Mouse (Mus musculus) bone marrow, adult 2 months (tissue): ENCODE measurements around the gene Kank1. TPM values are rescaled to one million over a fixed set of nuclear protein-coding genes. Genes with fewer than 3 reads are reported as not detected.
"Not testable (repeated sequence)": the region's sequence is repeated elsewhere in the genome, so short reads cannot be mapped to it uniquely, and the experiment has no call there.

Experiments used
- H3K27ac ChIP-seq: fragments of 200-500 bp; 2 replicates; pipeline ENCODE4 v1.5.1; 2012; ENCODE audit warnings: low read depth, mild to moderate bottlenecking, control low read depth, inconsistent platforms, low read length; ENCODE audit not compliant: control insufficient read depth, poor library complexity, insufficient read depth
- H3K4me1 ChIP-seq: fragments of 200-500 bp; 2 replicates; pipeline ENCODE4 v1.6.1; 2011; ENCODE audit warnings: low read length; ENCODE audit not compliant: control insufficient read depth, insufficient read depth
- H3K4me3 ChIP-seq: fragments of 200-500 bp; replicated peaks from 2 replicates; pipeline ENCODE3; 2011; ENCODE audit warnings: mild to moderate bottlenecking, low read depth, low read length, control low read depth; ENCODE audit not compliant: control insufficient read depth
- CTCF ChIP-seq: fragments of 200-500 bp; IDR thresholded peaks from 2 replicates; pipeline ENCODE4 v1.5.1; 2011; ENCODE audit warnings: low read length, control low read depth; ENCODE audit not compliant: control insufficient read depth, insufficient read depth
- POLR2A ChIP-seq: fragments of 200-500 bp; IDR thresholded peaks from 2 replicates; pipeline ENCODE4 v1.6.1; 2011; ENCODE audit warnings: low read depth, mild to moderate bottlenecking, control low read depth, low read length, borderline replicate concordance; ENCODE audit not compliant: control insufficient read depth
- WGBS: fragments of 180-500 bp; shearing (Covaris S2); methylation state at CpG from one replicate; pipeline ENCODE4 v1.1.7; 2018; 5-methylcytosine and 5-hydroxymethylcytosine counted together
- polyA plus RNA-seq: library from polyadenylated mRNA; stranded (reverse); fragments of >200 nt; gene quantifications from 2 replicates; pipeline ENCODE4 v1.2.4, GENCODE M21; 2011; ENCODE audit warnings: low replicate concordance; ENCODE audit not compliant: missing spikeins, insufficient read depth, insufficient read length

The Kank1 gene
- polyA plus RNA-seq, 1 experiment, result 6.8 TPM

GRCm38 (mm10) chr19:25461553-25462320, 225.0 kb downstream of the Kank1 start:
- Histone ChIP-seq H3K4me1 (no peaks in the 10 kb centered on the region), H3K4me3 (no peak overlapping the region), H3K27ac (no peak overlapping the region)
- 84% methylated on average over 20 of the region's 20 CpGs for WGBS
- TF ChIP-seq POLR2A (no peak), CTCF (no peak)

DNA sequence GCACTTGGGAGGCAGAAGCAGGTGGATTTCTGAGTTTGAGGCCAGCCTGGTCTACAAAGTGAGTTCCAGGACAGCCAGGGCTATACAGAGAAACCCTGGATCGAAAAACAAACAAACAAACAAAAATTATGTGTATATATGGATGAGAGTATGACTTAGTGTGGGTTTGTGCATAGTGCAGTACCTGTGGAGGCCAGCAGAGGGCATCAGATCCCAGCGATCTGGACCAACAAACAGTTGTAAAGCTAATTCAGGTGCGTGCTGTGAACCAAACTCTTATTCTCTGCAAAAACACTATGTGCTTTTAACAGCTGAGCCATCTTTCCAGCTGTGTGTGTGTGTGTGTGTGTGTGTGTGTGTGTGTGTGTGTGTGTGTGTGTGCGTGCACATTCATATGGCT, 239.0 kb downstream of the Kank1 start:
- H3K4me3 ChIP-seq, H3K4me1 ChIP-seq, H3K27ac ChIP-seq: not testable (repeated sequence)
- TF ChIP-seq CTCF, result peak; percentile 65
- 55% methylated on average over 4 of the region's 4 CpGs for whole genome bisulfite sequencing

DNA sequence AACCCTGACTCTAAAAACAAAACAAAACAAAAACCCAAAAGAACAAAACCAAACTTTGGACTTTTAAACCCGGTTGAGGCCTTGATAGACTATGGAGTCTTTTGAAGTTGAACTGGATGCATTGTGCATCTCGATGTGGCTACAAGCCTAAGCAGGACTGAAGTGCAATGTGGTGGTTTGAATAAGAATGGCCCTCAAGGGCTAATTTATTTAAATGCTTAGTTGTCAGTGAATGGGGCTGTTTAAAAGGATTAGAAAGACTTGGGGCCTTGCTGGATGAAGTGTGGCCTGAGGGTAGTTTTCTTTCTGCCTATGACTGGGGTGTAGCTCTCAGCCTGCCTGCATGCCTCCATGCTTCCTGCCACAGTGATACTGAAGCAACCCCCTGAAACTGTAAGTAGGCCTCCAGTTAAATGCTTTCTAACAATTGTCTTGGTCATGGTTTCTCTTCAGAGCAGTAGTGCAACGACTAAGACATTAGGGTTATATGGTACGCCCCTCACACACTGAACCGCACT, 242.4 kb downstream of the Kank1 start:
- Histone ChIP-seq H3K27ac (no peak overlapping the region), H3K4me3 (no peak overlapping the region), H3K4me1 (no peaks in the 10 kb centered on the region)
- 79% methylated on average over 5 of the region's 5 CpGs for WGBS
- TF ChIP-seq CTCF (no peak), POLR2A (no peak)

GRCm38 (mm10) chr19:25480820-25481219, 244.0 kb downstream of the Kank1 start:
- TF ChIP-seq POLR2A (no peak), CTCF (no peak)
- WGBS, result 79% methylated on average over 6 of the region's 6 CpGs
- Histone ChIP-seq H3K27ac (no peak overlapping the region), H3K4me1 (no peaks in the 10 kb centered on the region), H3K4me3 (no peak overlapping the region)

Other genes with a start within 250 kb of the Kank1 start
- 16.9 and 40.8 TPM in 2 replicates for gene Dock8, start 237.4 kb upstream of the Kank1 start, polyA plus RNA-seq